Mouse (Mus musculus) intestine, embryonic 15.5 days (tissue): ENCODE results near the gene Rdx. TPM values are rescaled to one million over a fixed set of nuclear protein-coding genes. Genes with fewer than 3 reads are reported as not detected.

Source experiments
- ATAC-seq: fragments of 200-750 bp; cut with Nextera tagmentation; 2 replicates; pipeline ENCODE4 v1.8.0; 2017; ENCODE audit warnings: moderate TSS enrichment, moderate library complexity
- H3K27ac ChIP-seq: fragments of 300-500 bp; sonication (generic); 2 replicates; pipeline ENCODE4 v1.5.1; 2015; ENCODE audit warnings: mild to moderate bottlenecking, inconsistent platforms
- H3K27me3 ChIP-seq: fragments of 300-500 bp; sonication (generic); replicated peaks from 2 replicates; pipeline ENCODE4 v1.6.1; 2015; ENCODE audit warnings: inconsistent platforms
- H3K36me3 ChIP-seq: fragments of 300-500 bp; sonication (generic); 2 replicates; pipeline ENCODE4 v1.6.1; 2015; ENCODE audit warnings: inconsistent platforms
- H3K4me1 ChIP-seq: fragments of 300-500 bp; sonication (generic); replicated peaks from 2 replicates; pipeline ENCODE4 v1.6.1; 2015; ENCODE audit warnings: inconsistent platforms
- H3K4me2 ChIP-seq: fragments of 300-500 bp; sonication (generic); replicated peaks from 2 replicates; pipeline ENCODE4 v1.6.1; 2015; ENCODE audit warnings: mild to moderate bottlenecking, inconsistent platforms
- H3K4me3 ChIP-seq: fragments of 300-500 bp; sonication (generic); replicated peaks from 2 replicates; pipeline ENCODE4 v1.5.1; 2015; ENCODE audit warnings: inconsistent platforms
- H3K9ac ChIP-seq: fragments of 300-500 bp; sonication (generic); 2 replicates; pipeline ENCODE4 v1.6.1; 2015; ENCODE audit warnings: inconsistent platforms
- H3K9me3 ChIP-seq: fragments of 300-500 bp; sonication (generic); 2 replicates; pipeline ENCODE4 v1.6.1; 2016; ENCODE audit warnings: inconsistent platforms
- WGBS: fragments of 180-500 bp; shearing (Covaris S2); methylation state at CpG from one replicate; pipeline ENCODE4 v1.1.7; 2015; 5-methylcytosine and 5-hydroxymethylcytosine counted together
- polyA plus RNA-seq: library from polyadenylated mRNA; unstranded; fragments of >200 nt; fragmentation: Nextera tagmentation; extraction: Ambion mirVana; gene quantifications from 2 replicates; pipeline ENCODE4 v1.2.1, GENCODE M21; 2015

The Rdx gene
- polyA plus RNA-seq = 62.9 and 75.2 TPM in 2 replicates

DNA sequence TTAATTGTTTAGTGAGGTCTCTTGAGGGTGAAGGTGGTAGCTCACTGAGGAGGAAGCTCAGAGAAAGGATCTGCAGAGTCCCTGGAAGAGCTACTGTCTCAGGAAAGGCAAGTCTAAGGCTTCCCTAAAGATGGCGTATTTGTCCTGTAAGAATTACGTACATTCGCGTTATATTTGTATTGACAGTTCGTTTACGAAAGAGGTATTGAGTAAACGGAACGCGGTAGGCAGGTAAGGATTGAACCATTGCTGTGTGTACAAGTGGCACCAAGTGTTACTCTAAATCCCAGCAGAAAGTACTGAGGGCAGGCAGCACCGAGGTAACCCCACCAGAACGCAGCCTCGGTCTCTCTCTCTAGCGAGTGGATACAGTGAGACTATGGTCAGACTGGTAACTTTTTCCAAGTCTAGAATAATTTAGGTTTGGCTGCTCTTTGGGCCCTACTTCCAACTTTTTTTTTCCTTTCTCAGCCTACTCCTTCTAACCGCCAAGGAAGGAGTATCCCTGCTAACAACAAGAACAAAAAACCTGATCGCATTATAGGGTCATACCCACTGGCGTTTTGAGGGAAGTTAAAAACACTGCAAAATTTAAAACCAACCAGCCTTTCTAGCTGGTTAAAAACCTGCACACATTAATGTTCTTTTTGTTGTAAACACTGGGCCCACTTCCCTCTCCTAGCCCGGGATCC, at the start of gene Rdx:
Gene Rdx, plus strand, starts transcription at position 45 of the 692 bp plus-strand sequence.
- Histone ChIP-seq H3K27ac (peak within 1 kb of the TSS; percentile 98), H3K4me2 (peak within 1 kb of the TSS; percentile 65), H3K4me1 (peaks cover 10% of the 10 kb centered on the region), H3K9me3 (no peaks in the 10 kb centered on the region), H3K36me3 (no peaks in the 10 kb centered on the region), H3K4me3 (peak within 1 kb of the TSS; percentile 89), H3K27me3 (peaks cover 12% of the 10 kb centered on the region; the same call in 1 of the 2 replicates), H3K9ac (peak within 1 kb of the TSS; percentile 95)
- ATAC-seq = peak; percentile 12; the same call in 1 of the 2 replicates
- WGBS = 3% methylated on average over 17 of the region's 17 CpGs

DNA sequence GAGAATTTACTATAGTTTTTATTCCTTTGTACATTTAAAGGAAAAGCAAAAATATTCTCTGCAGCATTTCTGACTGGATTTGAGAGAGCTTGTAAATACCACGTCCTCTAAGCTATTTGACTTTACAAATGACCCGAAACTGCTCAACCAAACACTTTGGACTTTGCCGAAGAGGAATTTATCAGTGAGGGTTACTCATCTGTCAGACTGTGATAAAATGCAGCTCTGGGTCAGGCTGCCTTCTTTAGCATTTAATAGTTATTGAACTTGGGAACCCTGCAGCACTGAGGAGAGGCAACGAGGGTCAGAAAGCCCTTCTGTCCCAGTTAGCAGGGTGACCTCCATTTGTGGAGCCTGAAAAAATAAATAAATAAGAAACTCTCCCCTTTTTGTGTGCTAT, 43.5 kb upstream of the Rdx start:
- 15% methylated on average over 4 of the region's 4 CpGs for WGBS
- H3K9ac ChIP-seq = no peak overlapping the region
- H3K27ac ChIP-seq = no peak overlapping the region
- ATAC-seq = no peak
- H3K36me3 ChIP-seq = no peaks in the 10 kb centered on the region
- H3K9me3 ChIP-seq = no peaks in the 10 kb centered on the region
- no peaks in the 10 kb centered on the region for H3K4me1 ChIP-seq
- no peak overlapping the region for H3K4me3 ChIP-seq
- 0 out of 2 replicates have a peak, but pooled peaks cover 3% of the 10 kb centered on the region for H3K27me3 ChIP-seq
- H3K4me2 ChIP-seq = no peak overlapping the region

DNA sequence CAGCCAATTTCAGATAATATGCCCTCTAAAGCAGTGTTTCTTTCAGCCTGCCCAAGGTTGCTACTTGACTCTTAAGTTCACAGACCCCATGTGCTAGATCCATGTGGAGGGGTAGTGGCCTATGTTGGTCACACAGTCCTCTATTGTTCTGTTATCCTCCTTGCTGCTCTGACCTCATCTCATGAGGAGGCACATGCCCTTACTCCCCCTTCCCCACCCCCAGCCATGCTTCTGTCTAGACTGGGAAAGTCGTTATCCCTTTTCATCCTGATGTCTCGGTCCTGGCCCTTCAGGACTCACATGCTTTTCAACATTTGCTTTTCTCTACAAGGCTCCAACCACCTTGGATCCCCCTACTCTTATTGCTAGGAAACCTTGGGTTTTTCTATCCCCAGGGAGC, 39.6 kb upstream of the Rdx start:
- no peak overlapping the region for H3K4me2 ChIP-seq
- WGBS = 62% methylated on average over 2 of the region's 2 CpGs
- H3K27me3 ChIP-seq = 0 out of 2 replicates have a peak, but pooled peaks cover 3% of the 10 kb centered on the region
- no peak overlapping the region for H3K9ac ChIP-seq
- H3K36me3 ChIP-seq = no peaks in the 10 kb centered on the region
- no peaks in the 10 kb centered on the region for H3K9me3 ChIP-seq
- H3K4me1 ChIP-seq = no peaks in the 10 kb centered on the region
- H3K4me3 ChIP-seq = no peak overlapping the region
- no peak for ATAC-seq
- H3K27ac ChIP-seq = no peak overlapping the region

DNA sequence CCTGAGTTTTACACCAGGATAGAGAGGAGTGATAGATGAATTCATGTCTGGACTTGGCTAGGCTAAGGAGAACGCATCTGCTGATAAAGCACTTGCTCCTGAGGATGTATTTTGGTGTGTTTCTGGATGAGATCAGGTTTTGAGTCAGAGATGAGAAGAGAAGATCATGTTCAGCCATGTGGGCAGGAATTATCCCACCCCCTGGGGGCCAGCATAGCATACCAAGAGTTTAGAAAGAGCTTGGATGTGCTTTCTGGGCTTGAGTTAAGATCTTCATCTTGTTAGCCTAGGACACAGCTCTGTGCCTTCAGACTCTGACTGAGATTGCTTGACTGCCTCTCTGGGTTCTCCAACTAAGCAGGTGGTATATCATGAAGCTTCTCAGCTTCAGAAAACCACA, 38.5 kb upstream of the Rdx start:
- no peak for ATAC-seq
- H3K9me3 ChIP-seq = no peaks in the 10 kb centered on the region
- no peaks in the 10 kb centered on the region for H3K36me3 ChIP-seq
- H3K9ac ChIP-seq = no peak overlapping the region
- 78% methylated on average over 1 of the region's 1 CpGs for WGBS
- no peak overlapping the region for H3K4me2 ChIP-seq
- H3K4me1 ChIP-seq = no peaks in the 10 kb centered on the region
- H3K27ac ChIP-seq = no peak overlapping the region
- 0 out of 2 replicates have a peak, but pooled peaks cover 3% of the 10 kb centered on the region for H3K27me3 ChIP-seq
- H3K4me3 ChIP-seq = no peak overlapping the region

DNA sequence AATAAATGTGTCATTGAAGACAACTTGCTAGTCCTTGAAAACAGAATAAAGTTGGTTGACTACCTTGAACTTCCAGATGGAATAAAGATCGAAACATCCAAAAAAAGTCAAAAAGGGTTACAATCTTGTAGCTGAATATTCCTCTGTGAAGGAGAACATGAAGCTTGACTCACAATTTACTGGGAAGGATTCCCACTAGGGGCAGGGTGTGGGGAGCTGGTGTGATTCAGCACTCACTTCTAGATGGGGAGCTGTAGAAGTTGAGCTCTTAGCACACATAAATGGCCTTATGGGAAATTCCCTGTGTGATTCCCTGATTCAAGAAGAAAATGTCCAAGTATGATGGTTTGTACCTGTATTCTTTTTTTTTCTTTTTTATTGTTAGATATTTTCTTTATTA, 34.7 kb upstream of the Rdx start:
- H3K4me3 ChIP-seq = no peak overlapping the region
- 0 out of 2 replicates have a peak, but pooled peaks cover 2% of the 10 kb centered on the region for H3K27me3 ChIP-seq
- no peak overlapping the region for H3K27ac ChIP-seq
- H3K9ac ChIP-seq = no peak overlapping the region
- no peaks in the 10 kb centered on the region for H3K36me3 ChIP-seq
- H3K4me1 ChIP-seq = no peaks in the 10 kb centered on the region
- ATAC-seq = no peak
- no peak overlapping the region for H3K4me2 ChIP-seq
- no peaks in the 10 kb centered on the region for H3K9me3 ChIP-seq
- WGBS = 95% methylated on average over 1 of the region's 1 CpGs

DNA sequence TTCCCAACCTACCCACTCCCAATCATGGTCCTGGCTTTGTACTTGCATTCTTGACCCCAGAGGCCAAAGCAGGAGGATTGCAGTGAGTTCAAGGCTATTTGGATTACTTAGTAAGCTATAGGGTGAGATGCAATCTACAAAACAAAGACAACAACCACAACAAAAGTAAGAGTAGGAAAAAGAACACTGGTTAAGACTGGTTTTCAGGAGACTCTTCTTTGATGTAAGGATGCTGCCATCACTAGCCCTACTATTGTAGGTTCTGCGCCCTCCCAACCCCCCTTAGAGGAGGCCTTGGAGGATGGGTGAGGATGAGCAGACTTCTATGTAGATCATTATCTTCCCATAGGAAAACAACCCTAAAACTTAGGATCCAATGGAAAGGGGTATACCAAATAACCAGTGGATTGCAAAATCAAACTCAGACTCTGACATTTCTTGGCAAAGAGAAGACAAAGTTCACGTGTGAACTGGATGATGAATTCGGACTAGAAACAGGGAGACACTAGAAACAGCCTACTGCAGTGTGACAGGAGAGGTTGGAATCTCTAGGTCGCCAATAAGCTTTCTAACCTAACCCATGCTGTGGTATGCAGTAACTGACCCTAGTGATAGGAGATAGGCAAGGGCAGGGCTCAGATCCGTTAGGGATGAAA, 34.1 kb upstream of the Rdx start:
- no peak overlapping the region for H3K9ac ChIP-seq
- H3K9me3 ChIP-seq = no peaks in the 10 kb centered on the region
- no peaks in the 10 kb centered on the region for H3K36me3 ChIP-seq
- H3K4me2 ChIP-seq = no peak overlapping the region
- ATAC-seq = no peak
- H3K4me1 ChIP-seq = no peaks in the 10 kb centered on the region
- 76% methylated on average over 5 of the region's 5 CpGs for WGBS
- no peak overlapping the region for H3K4me3 ChIP-seq
- H3K27ac ChIP-seq = no peak overlapping the region
- H3K27me3 ChIP-seq = 0 out of 2 replicates have a peak, but pooled peaks cover 2% of the 10 kb centered on the region

DNA sequence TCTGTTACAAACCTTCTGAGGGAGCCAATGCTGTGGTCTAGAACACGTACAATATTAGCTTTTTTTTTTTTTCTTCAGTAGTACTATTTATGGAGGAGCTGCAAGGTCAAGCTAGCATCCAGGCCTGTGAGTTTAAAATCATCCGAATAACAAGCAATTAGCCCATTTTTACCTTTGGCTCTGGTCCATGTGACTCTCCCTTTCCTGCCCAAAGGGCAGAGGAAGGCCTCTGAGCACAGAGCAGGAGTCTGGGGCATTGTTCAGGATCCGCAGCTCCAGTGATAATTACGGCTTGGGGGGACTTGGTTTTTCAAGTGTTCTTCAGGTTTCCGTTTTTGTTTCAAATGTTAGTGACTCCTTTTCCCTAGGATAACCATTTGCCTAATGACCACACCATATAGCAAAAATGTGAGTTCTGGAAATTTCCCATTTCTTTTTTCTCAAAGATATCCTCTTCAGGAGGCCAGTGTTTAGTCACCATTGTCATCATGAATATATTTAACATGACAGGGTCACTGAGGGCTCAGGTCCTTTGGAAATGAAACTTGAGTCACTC, 33.0 kb upstream of the Rdx start:
- Histone ChIP-seq H3K27ac (no peak overlapping the region), H3K9ac (no peak overlapping the region), H3K4me3 (no peak overlapping the region), H3K9me3 (no peaks in the 10 kb centered on the region), H3K27me3 (peaks cover 2% of the 10 kb centered on the region; the same call in 1 of the 2 replicates), H3K4me1 (no peaks in the 10 kb centered on the region), H3K36me3 (no peaks in the 10 kb centered on the region), H3K4me2 (no peak overlapping the region)
- 73% methylated on average over 5 of the region's 5 CpGs for WGBS
- no peak for ATAC-seq

DNA sequence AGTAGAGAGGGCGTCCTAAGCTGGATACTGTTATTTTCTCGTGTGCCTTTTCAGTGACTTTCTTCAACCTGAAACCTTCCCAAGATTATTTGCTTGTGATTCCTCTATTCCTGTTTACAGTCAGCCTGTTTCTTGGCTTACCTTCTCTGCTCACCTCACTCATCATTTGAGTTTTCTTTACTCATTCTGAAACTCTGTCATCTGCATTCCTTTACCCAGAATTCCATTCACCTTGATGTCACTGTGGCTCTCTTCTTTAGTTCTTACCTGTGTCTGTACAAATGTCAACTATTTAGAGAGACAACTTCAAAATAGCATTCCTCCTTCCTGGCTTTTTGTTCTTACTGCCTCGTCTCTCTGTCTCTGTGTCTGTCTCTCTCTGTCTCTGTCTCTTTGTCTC, 29.9 kb upstream of the Rdx start:
- Histone ChIP-seq H3K27me3 (peaks cover 12% of the 10 kb centered on the region), H3K9ac (no peak overlapping the region), H3K9me3 (no peaks in the 10 kb centered on the region), H3K27ac (no peak overlapping the region), H3K36me3 (no peaks in the 10 kb centered on the region), H3K4me1 (no peaks in the 10 kb centered on the region), H3K4me3 (no peak overlapping the region), H3K4me2 (no peak overlapping the region)
- WGBS = 79% methylated on average over 3 of the region's 3 CpGs
- ATAC-seq = no peak

DNA sequence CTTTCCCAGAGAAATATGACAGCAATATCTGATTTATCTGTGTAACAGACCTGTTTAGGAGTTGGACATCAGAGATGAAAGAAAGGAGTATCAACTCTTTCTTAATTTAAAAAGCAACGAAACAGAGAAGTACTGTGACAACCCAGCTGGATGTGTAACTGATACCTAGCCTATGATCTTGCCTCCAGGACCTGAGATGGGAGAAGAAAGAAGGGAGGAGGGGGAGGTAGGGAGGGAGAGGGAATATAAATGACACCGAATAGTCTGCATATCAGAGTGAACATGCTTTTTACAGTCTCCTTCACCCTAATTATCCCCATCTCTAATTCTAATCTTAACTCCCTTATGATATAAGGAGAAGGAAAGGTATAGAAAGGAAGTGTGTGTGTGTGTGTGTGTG, 29.1 kb upstream of the Rdx start:
- Histone ChIP-seq H3K9ac (no peak overlapping the region), H3K4me3 (no peak overlapping the region), H3K27me3 (peaks cover 12% of the 10 kb centered on the region), H3K36me3 (no peaks in the 10 kb centered on the region), H3K27ac (no peak overlapping the region), H3K4me1 (no peaks in the 10 kb centered on the region), H3K4me2 (no peak overlapping the region), H3K9me3 (no peaks in the 10 kb centered on the region)
- 76% methylated on average over 2 of the region's 2 CpGs for WGBS
- no peak for ATAC-seq

DNA sequence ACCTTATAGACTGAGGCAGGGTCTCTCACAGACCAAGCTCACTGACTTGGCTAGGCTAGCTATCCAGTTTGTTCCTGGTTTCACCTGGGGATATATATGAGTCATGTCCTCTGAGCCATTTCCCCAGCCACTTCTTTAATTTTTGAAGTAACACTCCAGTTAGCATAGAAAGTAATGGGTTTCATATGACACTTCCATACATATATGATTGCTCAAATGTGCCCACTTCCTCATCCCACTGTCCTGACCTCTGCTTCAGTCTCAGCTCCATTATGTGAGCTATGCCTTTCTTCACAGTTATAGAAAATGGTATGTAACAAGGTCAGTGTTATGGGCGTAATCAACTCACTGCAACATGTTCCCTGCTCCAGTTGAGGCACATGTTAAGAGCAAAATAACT, 28.5 kb upstream of the Rdx start:
- 90% methylated on average over 1 of the region's 1 CpGs for WGBS
- ATAC-seq = no peak
- H3K9ac ChIP-seq = no peak overlapping the region

DNA sequence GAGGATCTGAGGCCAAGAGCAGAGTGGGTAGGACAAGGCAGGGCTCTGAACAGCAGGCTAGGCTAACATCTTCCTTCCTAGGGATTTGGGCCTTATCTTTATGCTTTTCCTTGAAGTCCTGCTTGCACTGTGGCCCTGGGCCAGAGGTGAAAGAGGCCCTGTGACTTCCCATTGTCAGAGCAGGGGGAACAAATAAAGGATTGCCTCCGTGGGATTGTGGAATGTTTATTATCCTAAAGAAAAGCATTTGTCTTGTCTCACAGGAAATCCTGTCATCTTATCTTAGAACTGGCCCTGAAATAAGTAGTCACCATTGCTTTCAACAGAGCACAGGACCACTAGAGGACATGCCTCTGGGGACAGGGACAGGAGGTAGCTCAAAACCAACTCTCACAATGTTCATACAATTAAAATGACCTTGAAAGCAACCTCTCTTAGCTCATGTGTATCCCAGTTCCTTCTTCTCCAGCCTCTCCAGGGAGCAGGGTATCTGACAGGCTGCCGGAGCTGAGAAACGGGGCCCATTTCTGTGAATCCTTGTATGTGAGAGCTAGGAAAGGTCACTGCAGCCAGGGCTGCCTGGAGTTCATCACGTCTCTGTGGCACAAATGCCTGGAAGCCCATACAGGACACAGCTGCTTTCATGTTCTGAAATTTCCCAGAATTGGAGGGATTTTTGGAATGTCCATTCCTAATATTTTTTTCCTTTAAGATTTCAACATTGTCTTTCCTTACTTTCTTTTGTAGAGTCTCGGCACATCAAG, 19.5 kb upstream of the Rdx start:
- Histone ChIP-seq H3K27me3 (0 out of 2 replicates have a peak, but pooled peaks cover 14% of the 10 kb centered on the region), H3K9me3 (no peaks in the 10 kb centered on the region), H3K9ac (no peak overlapping the region), H3K4me2 (no peak overlapping the region), H3K27ac (no peak overlapping the region), H3K36me3 (no peaks in the 10 kb centered on the region), H3K4me3 (no peak overlapping the region), H3K4me1 (0 out of 2 replicates have a peak, but pooled peaks cover 3% of the 10 kb centered on the region)
- no peak for ATAC-seq
- 19% methylated on average over 5 of the region's 5 CpGs for WGBS

More for the DNA sequence above, 28.5 kb upstream of the Rdx start:
- Histone ChIP-seq H3K4me2 (no peak overlapping the region), H3K27me3 (peaks cover 12% of the 10 kb centered on the region), H3K27ac (no peak overlapping the region), H3K36me3 (no peaks in the 10 kb centered on the region), H3K4me3 (no peak overlapping the region), H3K9me3 (no peaks in the 10 kb centered on the region), H3K4me1 (no peaks in the 10 kb centered on the region)
